Mouse (Mus musculus) neural tube, embryonic 13.5 days (tissue): ENCODE data around the gene Stx16. TPM values are rescaled to one million over a fixed set of nuclear protein-coding genes. Genes with fewer than 3 reads are reported as not detected.

Experiments
- ATAC-seq: fragments of 200-750 bp; cut with Nextera tagmentation; 2 replicates; pipeline ENCODE4 v1.8.0; 2017; ENCODE audit warnings: low read depth, mild to moderate bottlenecking, moderate TSS enrichment, moderate library complexity
- H3K27ac ChIP-seq: fragments of 300-500 bp; sonication (generic); replicated peaks from 2 replicates; pipeline ENCODE4 v1.5.1; 2015; ENCODE audit warnings: moderate library complexity, mild to moderate bottlenecking, inconsistent platforms
- H3K27me3 ChIP-seq: fragments of 300-500 bp; sonication (generic); 2 replicates; pipeline ENCODE4 v1.6.1; 2015; ENCODE audit warnings: mild to moderate bottlenecking, inconsistent platforms
- H3K36me3 ChIP-seq: fragments of 300-500 bp; sonication (generic); 2 replicates; pipeline ENCODE4 v1.6.1; 2015; ENCODE audit warnings: mild to moderate bottlenecking, inconsistent platforms
- H3K4me1 ChIP-seq: fragments of 300-500 bp; sonication (generic); replicated peaks from 2 replicates; pipeline ENCODE4 v1.6.1; 2015; ENCODE audit warnings: inconsistent platforms
- H3K4me2 ChIP-seq: fragments of 300-500 bp; sonication (generic); 2 replicates; pipeline ENCODE4 v1.6.1; 2015; ENCODE audit warnings: inconsistent platforms, mild to moderate bottlenecking, moderate library complexity
- H3K4me3 ChIP-seq: fragments of 300-500 bp; sonication (generic); 2 replicates; pipeline ENCODE4 v1.5.1; 2015; ENCODE audit warnings: mild to moderate bottlenecking, inconsistent platforms
- H3K9ac ChIP-seq: fragments of 300-500 bp; sonication (generic); 2 replicates; pipeline ENCODE4 v1.6.1; 2015; ENCODE audit warnings: moderate library complexity, mild to moderate bottlenecking, inconsistent platforms
- H3K9me3 ChIP-seq: fragments of 300-500 bp; sonication (generic); 2 replicates; pipeline ENCODE4 v1.6.1; 2016; ENCODE audit warnings: inconsistent platforms
- WGBS: fragments of 180-500 bp; shearing (Covaris S2); methylation state at CpG from one replicate; pipeline ENCODE4 v1.1.7; 2015; 5-methylcytosine and 5-hydroxymethylcytosine counted together
- polyA plus RNA-seq: library from polyadenylated mRNA; unstranded; fragments of >200 nt; fragmentation: Nextera tagmentation; extraction: Ambion mirVana; gene quantifications from 2 replicates; pipeline ENCODE4 v1.2.1, GENCODE M21; 2015

Stx16 gene
- polyA plus RNA-seq, 1 experiment from 2014 or later: 10.6 TPM

DNA sequence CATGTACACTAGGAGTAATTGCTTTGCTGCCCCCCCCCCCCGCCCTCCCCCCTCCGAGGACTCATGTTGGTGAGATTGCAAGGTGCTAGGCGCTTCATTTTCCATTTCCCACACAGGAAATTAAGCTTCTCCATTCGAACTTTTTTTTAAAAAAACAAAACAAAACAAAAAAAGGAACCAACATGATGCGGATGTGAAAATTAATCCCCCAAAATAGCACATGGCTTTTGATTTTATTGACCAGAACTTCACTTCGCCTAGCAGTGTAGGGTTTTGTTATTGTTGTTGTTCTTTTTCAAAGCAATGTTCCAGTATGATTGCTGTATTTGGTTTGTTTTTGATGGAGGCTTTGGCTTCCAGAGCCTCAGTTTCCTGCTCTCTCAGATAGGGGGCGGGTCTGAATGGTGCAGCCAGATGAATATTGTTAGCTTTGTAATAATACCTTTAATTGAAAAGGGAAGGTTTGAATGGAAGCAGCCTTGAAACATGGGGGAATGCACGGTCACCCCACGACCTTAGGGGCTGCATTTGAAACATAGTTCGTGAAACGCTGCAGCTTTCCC is 1.7 kb downstream of the Stx16 start:
- ATAC-seq: no peak
- Histone ChIP-seq H3K4me1 (peaks cover 79% of the 10 kb centered on the region), H3K27ac (peak overlapping the region; percentile 92), H3K36me3 (no peaks in the 10 kb centered on the region), H3K4me3 (peak overlapping the region; percentile 73), H3K9me3 (no peaks in the 10 kb centered on the region), H3K4me2 (peak overlapping the region; percentile 92), H3K9ac (peak overlapping the region; percentile 80), H3K27me3 (no peaks in the 10 kb centered on the region)
- WGBS: 9% methylated on average over 11 of the region's 11 CpGs

DNA sequence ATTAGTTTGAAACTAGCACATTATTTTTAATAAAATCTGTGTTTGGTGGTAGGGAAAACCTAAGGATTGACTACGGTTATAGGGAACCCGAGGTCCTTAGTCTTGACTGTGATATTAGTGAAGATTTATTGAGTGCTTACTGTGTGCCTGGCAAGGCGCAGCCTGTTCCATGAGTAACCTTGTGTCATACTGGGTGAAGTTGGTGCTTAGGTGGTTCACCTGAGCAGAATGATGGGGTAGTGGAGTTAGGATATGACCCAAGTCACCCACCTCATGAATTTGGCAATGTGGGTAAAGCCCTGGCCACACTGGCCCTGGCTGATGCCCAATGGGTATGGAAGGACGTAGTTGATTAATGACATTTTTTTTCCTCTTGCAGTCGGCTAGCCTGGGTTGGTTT is 5.7 kb downstream of the Stx16 start:
- no peak for ATAC-seq
- Histone ChIP-seq H3K36me3 (no peaks in the 10 kb centered on the region), H3K4me3 (no peak overlapping the region), H3K4me2 (no peak overlapping the region), H3K4me1 (peaks cover 69% of the 10 kb centered on the region), H3K27me3 (no peaks in the 10 kb centered on the region), H3K9ac (no peak overlapping the region), H3K27ac (no peak overlapping the region), H3K9me3 (no peaks in the 10 kb centered on the region)
- 58% methylated on average over 5 of the region's 5 CpGs for WGBS

DNA sequence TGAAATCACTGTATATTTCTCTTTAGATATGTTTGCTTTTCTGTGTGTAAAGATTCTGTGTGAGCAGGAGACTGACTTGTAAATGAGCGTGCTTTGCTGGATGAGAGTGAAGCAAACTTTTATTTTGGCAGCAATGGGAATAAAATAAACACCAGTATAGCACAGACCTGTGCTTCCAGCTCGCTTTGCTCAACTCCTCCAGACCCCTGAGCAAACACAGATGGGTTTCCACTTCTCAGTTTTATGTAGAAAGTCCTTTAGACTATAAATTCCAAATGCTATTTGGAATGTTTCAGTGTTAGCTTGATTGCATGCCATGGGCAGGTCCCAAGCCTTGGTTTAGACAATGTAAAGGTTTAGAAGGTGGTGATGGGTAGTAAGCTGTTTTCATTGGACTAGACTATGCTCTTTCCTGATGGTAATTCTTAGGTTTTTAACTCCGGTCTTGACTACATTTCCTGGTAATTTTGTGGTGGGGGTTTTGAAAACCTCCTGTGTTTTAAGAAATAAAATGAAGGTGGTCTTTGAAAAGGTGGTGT is 6.3 kb downstream of the Stx16 start:
- Histone ChIP-seq H3K9ac (no peak overlapping the region), H3K9me3 (no peaks in the 10 kb centered on the region), H3K27me3 (no peaks in the 10 kb centered on the region), H3K4me2 (no peak overlapping the region), H3K4me1 (peaks cover 68% of the 10 kb centered on the region), H3K4me3 (no peak overlapping the region), H3K36me3 (no peaks in the 10 kb centered on the region), H3K27ac (0 out of 2 replicates have a peak overlapping the region, but pooled peaks have one; percentile 42)
- ATAC-seq: no peak
- WGBS: 78% methylated on average over 3 of the region's 3 CpGs

GRCm38 (mm10) chr2:174095086-174095485 is 19.0 kb downstream of the Stx16 start:
- no peak for ATAC-seq
- no peak overlapping the region for H3K4me2 ChIP-seq
- no peaks in the 10 kb centered on the region for H3K27me3 ChIP-seq
- H3K4me3 ChIP-seq: no peak overlapping the region
- H3K4me1 ChIP-seq: peaks cover 7% of the 10 kb centered on the region
- no peak overlapping the region for H3K9ac ChIP-seq
- peaks cover 21% of the 10 kb centered on the region for H3K36me3 ChIP-seq
- H3K27ac ChIP-seq: no peak overlapping the region
- 98% methylated on average over 3 of the region's 3 CpGs for WGBS
- no peaks in the 10 kb centered on the region for H3K9me3 ChIP-seq

DNA sequence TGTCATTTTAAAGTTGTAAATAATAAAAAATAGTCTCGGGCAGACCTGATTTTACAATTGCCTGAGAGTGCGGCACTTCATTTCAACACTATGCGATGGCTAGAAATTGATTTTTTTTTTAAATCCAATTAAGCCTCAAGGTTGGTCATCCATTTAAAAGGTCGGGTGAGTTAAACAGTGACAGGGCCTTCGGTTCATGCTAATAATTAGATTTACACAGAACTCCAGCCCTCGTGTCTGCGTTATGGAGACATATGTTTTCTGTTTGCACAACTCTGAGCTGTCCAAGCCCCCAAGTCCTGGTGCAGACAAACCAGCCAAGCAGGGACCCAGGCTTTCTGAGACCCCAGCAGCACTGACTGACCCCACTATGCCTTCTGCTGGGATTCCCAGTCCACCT is 26.3 kb downstream of the Stx16 start:
- ATAC-seq: no peak; the same call in 1 of the 2 replicates
- H3K4me3 ChIP-seq: no peak overlapping the region
- no peak overlapping the region for H3K27ac ChIP-seq
- peaks cover 17% of the 10 kb centered on the region for H3K4me1 ChIP-seq
- WGBS: 58% methylated on average over 7 of the region's 7 CpGs
- H3K9ac ChIP-seq: peak overlapping the region; percentile 41; the same call in 1 of the 2 replicates
- H3K36me3 ChIP-seq: no peaks in the 10 kb centered on the region
- H3K27me3 ChIP-seq: no peaks in the 10 kb centered on the region
- no peaks in the 10 kb centered on the region for H3K9me3 ChIP-seq
- no peak overlapping the region for H3K4me2 ChIP-seq

- Histone ChIP-seq H3K9ac (no peak overlapping the region), H3K4me2 (no peak overlapping the region), H3K27ac (no peak overlapping the region), H3K27me3 (no peaks in the 10 kb centered on the region), H3K36me3 (no peaks in the 10 kb centered on the region), H3K9me3 (no peaks in the 10 kb centered on the region), H3K4me3 (no peak overlapping the region), H3K4me1 (peaks cover 17% of the 10 kb centered on the region)
- 86% methylated on average over 4 of the region's 4 CpGs for WGBS
- no peak for ATAC-seq
These were observed 27.4 kb downstream of the Stx16 start for GRCm38 (mm10) chr2:174103527-174103926.

DNA sequence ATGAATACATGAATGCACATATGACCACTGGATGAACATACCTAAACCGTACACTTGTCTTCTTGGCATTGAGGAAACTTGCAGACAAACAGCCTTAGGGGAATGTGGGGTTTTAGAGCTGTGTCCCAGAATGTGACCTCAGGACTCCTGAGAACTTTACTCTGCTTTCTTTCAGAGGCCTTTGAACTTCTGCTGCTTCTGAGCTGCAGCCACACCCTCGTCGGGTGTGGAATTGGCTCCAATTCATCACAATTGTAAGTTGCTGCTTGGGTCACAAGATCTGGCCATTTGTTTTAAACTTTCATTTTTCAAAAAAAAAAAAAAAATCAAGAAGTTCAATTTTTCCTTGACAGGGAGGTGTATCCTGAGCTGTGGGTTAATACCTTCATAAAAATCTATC is 31.3 kb downstream of the Stx16 start:
- Histone ChIP-seq H3K4me3 (no peak overlapping the region), H3K9me3 (no peaks in the 10 kb centered on the region), H3K36me3 (no peaks in the 10 kb centered on the region), H3K27me3 (no peaks in the 10 kb centered on the region), H3K4me1 (peaks cover 28% of the 10 kb centered on the region), H3K4me2 (no peak overlapping the region), H3K27ac (no peak overlapping the region), H3K9ac (no peak overlapping the region)
- WGBS: 78% methylated on average over 3 of the region's 3 CpGs
- ATAC-seq: no peak

DNA sequence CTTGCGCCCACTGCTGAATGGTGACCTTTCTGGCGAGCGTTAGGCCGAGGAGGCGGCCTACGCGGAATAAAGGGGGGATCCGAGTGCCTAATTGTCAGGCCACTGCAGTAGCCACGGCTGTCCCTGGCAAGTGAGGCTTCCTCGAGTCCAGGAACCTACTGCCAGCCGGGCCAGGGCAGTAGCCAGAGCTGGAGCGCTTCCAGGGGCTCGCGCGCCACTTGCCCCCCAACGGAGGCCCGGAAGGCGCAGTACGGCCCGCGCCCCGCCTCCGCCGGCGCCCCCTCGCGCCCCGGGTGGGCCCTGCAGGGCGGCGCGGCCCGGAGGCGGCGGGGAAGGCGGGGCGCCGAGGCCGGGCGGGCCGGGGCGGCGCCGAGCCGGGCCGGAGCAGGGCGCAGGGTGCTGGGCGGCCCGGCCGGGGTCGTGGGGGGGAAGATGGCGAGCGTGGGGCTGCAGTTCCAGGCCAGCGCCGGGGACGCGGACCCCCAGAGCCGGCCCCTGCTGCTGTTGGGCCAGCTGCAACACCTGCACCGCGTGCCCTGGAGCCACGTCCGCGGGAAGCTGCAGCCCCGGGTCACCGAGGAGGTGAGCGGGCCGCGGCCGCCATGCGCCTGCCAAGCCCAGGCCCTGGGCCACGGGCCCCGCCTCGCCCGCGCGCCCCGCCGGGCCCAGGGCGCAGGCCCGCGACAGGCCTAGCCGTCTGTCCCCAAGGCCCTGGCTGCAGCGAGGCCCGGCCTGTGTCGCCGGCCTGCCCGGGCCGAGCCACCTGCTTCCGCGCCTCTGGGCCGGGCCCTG is 34.1 kb downstream of the Stx16 start, which contains the start of gene Npepl1:
Gene Npepl1, plus strand, starts transcription at position 359 of the 792 bp plus-strand sequence.
- Histone ChIP-seq H3K9ac (peak within 1 kb of the TSS; percentile 80), H3K27ac (peak within 1 kb of the TSS; percentile 59), H3K4me2 (peak within 1 kb of the TSS; percentile 66), H3K36me3 (no peaks in the 10 kb centered on the region), H3K4me3 (peak within 1 kb of the TSS; percentile 44), H3K9me3 (no peaks in the 10 kb centered on the region), H3K27me3 (no peaks in the 10 kb centered on the region), H3K4me1 (peaks cover 23% of the 10 kb centered on the region)
- WGBS: 2% methylated on average over 76 of the region's 90 CpGs
- peak; percentile 82 for ATAC-seq

DNA sequence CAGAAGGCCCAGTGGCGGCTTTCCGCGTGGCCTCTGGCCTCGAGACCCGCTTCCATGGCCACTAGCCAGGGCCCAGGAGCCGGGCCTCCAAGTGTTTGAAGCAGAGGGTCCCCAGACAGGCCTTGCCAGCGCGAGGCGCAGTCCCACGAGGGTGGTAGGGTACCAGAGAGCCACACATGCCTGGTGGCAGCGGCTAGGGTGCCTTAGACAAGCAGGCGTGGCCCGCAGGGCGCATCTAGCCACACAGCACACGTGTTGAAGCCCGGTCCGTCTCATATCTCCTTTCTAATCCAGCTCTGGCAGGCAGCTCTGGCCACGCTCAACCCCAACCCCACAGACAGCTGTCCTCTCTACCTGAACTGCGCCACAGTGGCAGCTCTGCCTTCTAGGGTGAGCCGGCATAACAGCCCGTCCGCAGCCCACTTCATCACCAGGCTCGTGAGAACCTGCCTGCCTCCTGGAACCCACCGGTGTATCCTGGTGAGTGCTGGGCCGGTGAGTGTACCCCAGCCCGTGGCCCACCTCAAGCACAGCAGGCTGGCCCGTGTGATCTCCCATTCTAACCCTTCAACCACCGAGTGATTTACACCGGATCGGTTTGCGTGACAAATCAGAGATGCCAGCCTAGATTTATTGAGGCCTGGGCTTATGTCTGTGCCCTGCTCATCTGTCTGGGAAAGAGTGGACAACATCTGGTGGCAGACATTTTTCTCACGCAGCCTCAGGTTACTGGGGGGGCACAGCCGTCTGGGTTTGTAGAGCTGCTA is 34.9 kb downstream of the Stx16 start:
- Histone ChIP-seq H3K27me3 (no peaks in the 10 kb centered on the region), H3K27ac (peak overlapping the region; percentile 59), H3K4me3 (peak overlapping the region; percentile 44), H3K4me1 (peaks cover 23% of the 10 kb centered on the region), H3K9me3 (no peaks in the 10 kb centered on the region), H3K9ac (peak overlapping the region; percentile 80), H3K4me2 (peak overlapping the region; percentile 66), H3K36me3 (no peaks in the 10 kb centered on the region)
- WGBS: 32% methylated on average over 33 of the region's 33 CpGs
- ATAC-seq: peak; percentile 54

DNA sequence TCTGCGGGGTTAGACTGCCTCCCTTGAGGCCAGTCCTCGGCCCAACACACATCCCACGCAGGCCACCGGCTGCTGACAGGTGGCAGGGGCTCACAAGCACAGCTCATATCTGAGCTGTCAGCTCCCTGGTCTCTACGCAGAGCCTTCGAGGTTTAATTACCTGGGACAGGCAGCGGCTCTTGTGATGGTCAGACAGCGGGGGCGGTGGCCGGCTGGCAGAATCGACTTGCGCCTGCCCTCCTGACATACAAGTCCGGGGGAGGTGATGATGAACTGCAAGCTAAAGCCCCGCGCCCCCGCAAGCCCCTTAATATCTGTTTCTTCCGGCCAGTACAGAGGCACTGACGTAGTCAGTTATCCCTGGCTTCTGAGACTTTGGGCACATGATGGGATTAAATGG is 36.8 kb downstream of the Stx16 start:
- Histone ChIP-seq H3K4me2 (no peak overlapping the region), H3K27ac (no peak overlapping the region), H3K27me3 (no peaks in the 10 kb centered on the region), H3K9me3 (no peaks in the 10 kb centered on the region), H3K4me3 (no peak overlapping the region), H3K9ac (no peak overlapping the region), H3K4me1 (peaks cover 32% of the 10 kb centered on the region), H3K36me3 (no peaks in the 10 kb centered on the region)
- 84% methylated on average over 18 of the region's 18 CpGs for WGBS
- no peak for ATAC-seq

DNA sequence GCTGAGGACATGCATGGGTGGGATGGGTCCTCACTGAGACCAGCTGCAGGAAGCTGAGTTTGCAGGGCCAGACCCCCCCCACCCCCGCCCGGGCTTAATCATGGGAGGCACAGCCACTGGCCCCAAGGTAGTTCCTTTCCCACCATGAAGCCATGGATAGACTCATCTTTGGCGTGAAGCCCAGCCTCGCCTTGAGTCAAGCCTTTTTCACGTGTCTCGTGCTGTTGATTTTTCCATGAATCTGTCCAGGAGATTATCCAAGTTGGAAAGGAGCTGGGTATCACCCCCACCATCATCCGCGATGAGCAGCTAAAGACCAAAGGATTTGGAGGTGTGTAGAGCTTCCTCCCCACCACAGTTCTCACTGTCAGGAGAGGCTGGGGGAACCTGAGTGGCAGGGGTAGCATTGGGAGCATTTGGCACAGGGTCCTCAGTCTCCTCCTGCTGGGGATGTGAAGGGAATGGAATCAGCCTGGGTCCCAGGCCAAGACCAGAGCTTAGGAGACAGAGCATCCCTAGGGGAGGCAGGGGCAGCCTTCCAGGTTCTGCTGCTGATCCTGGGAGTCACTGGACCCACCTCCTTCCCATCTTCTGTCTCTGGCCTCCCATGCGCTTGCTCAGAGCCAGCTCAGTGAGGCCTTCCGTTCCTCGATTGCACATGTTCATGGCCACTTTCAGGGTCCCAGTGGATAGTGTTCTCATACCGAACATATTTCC is 38.2 kb downstream of the Stx16 start:
- Histone ChIP-seq H3K4me3 (no peak overlapping the region), H3K36me3 (no peaks in the 10 kb centered on the region), H3K27me3 (no peaks in the 10 kb centered on the region), H3K27ac (no peak overlapping the region), H3K9me3 (no peaks in the 10 kb centered on the region), H3K9ac (no peak overlapping the region), H3K4me2 (no peak overlapping the region), H3K4me1 (peaks cover 33% of the 10 kb centered on the region)
- ATAC-seq: no peak
- 89% methylated on average over 12 of the region's 12 CpGs for WGBS
